Mouse (Mus musculus) lung, postnatal 25 days (tissue): ENCODE measurements at regions not wholly inside any gene's neighbourhood (a gene's known extent, or its start where the extent isn't known, plus 50 kb on each side); places are given as distances from the start of the nearest gene placed in this dataset.

ENCODE experiments used
- DNase-seq: peaks from one replicate; pipeline ENCODE4 v3.0.0; 2022; ENCODE audit warnings: low spot score

- no peak for DNase-seq
Measured at GRCm38 (mm10) chr4:125439856-125440255, 50.6 kb upstream of the Grik3 start.

GRCm38 (mm10) chr4:125437161-125437822 is 53.2 kb upstream of the Grik3 start:
- no peak for DNase-seq

GRCm38 (mm10) chr4:125433511-125433910 is 57.0 kb upstream of the Grik3 start:
- no peak for DNase-seq

- no peak for DNase-seq
Measured at GRCm38 (mm10) chr4:125431648-125432047, 58.9 kb upstream of the Grik3 start.

- no peak for DNase-seq
Measured at GRCm38 (mm10) chr4:125430845-125431244, 59.7 kb upstream of the Grik3 start.

GRCm38 (mm10) chr4:125428736-125429135 is 61.8 kb upstream of the Grik3 start:
- DNase-seq: no peak

- no peak for DNase-seq
Measured at GRCm38 (mm10) chr4:125420561-125421241, 69.8 kb upstream of the Grik3 start.

GRCm38 (mm10) chr4:125419491-125420255 is 70.8 kb upstream of the Grik3 start:
- DNase-seq: no peak

- DNase-seq: no peak
Measured at GRCm38 (mm10) chr4:125415308-125415707, 75.2 kb upstream of the Grik3 start.

GRCm38 (mm10) chr4:125413833-125414719 is 76.4 kb upstream of the Grik3 start:
- no peak for DNase-seq

- DNase-seq: no peak
Measured at GRCm38 (mm10) chr4:125410736-125411441, 79.6 kb upstream of the Grik3 start.

GRCm38 (mm10) chr4:125399376-125400112 is 91.0 kb upstream of the Grik3 start:
- no peak for DNase-seq

- no peak for DNase-seq
Measured at GRCm38 (mm10) chr4:125397007-125397461, 93.5 kb upstream of the Grik3 start.

- DNase-seq: no peak
Measured at GRCm38 (mm10) chr4:125391269-125391668, 99.2 kb upstream of the Grik3 start.

GRCm38 (mm10) chr4:125385811-125386210 is 104.7 kb upstream of the Grik3 start:
- DNase-seq: no peak

GRCm38 (mm10) chr4:125364011-125364410 is 126.5 kb upstream of the Grik3 start:
- DNase-seq: no peak

- DNase-seq: no peak
Measured at GRCm38 (mm10) chr4:125361611-125362520, 128.6 kb upstream of the Grik3 start.

- no peak for DNase-seq
Measured at GRCm38 (mm10) chr4:125358356-125358755, 132.1 kb upstream of the Grik3 start.

GRCm38 (mm10) chr4:125356441-125356840 is 134.1 kb upstream of the Grik3 start:
- DNase-seq: no peak
